Mouse (Mus musculus) skeletal muscle tissue, adult 2 months (tissue): ENCODE measurements around the gene Calm3.

Source experiments
- DNase-seq: peaks from one replicate; pipeline ENCODE4 v3.0.0-alpha.2; 2012; ENCODE audit warnings: low read depth, low spot score

The Calm3 gene

DNA sequence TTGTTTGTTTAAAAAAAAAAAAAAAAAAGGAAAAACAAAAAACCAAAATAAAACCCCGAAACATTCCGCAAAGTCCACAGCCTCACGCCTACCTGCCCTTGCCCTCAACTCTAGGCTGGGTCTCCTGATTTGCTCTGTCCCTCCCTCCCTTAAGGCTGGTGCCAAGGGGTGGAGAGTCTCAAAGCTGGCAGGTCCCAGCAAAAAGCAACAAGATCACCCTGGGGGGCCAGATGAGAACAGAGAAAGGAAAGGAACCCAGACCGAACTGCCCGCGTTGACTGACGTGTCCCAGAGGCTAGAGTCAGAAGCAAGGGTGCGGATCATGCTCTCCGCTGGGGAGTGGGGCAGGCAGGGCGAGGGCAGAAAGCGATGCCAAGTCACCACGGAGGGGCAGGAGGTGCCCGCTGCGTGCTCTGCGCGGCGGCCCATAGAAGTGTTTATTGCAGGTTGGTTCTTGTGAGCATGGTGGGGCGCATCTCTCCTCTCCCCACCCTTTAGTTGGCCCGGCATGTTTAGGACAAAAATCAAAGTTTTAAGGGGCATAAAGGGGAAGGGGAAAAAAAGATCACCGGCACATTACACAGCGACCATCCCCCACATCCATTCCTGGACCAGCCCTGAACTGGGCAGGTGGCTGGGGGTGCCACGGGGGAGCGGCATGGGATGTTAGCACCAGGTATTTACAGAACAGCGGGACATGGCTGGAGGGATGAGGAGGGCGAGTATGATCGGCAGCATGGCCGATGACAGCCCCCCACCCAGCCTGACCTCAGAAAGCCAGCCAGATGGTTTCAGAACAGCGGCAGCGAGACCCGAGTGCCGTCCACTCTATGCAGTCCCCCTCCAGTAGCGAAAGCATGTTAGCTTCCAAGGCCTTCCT lies 8.2 kb downstream of the Calm3 start:
- no peak for DNase-seq

DNA sequence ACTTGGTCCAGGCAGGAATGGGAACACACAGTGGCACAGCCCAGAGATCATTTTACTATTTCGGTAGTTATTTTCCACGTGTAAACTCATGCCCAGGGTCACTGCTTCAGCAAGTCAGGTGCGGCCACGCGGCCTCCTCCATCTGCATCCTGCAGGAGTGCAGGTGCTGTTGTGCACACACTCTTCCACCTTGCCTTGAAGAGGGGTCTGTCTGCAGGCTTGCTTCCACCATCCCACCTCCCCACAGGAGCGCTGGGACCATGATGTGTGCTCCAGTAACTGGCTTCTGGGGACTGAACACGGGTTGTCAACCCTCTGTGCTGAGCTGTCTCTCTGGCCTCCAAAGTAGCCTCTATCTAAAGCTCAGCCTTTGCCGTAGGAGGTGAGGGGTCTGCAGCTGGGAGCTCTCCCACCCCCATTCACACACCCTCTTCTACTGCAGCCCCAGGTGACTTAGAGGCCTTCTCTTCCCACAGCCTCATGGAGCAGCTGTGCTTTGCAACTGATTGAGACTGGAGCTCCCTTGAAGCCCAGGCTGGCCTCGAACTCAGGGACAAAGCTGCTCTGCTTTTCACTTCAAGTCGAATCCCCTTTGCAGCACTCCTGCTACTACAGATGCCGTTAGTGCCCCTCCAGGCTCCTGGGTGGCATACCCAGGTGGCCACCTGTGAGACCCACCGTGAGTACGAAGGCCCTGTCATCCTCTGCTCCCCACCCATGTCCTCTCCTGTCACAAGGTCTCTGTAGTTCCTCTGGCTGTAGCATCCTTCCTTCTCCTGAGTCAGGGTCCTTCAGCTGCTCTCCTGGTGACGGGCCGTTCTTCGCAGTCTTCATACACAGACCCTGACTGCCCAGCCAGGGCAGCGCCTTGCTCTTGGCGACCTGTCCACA lies 9.2 kb downstream of the Calm3 start:
- no peak for DNase-seq

DNA sequence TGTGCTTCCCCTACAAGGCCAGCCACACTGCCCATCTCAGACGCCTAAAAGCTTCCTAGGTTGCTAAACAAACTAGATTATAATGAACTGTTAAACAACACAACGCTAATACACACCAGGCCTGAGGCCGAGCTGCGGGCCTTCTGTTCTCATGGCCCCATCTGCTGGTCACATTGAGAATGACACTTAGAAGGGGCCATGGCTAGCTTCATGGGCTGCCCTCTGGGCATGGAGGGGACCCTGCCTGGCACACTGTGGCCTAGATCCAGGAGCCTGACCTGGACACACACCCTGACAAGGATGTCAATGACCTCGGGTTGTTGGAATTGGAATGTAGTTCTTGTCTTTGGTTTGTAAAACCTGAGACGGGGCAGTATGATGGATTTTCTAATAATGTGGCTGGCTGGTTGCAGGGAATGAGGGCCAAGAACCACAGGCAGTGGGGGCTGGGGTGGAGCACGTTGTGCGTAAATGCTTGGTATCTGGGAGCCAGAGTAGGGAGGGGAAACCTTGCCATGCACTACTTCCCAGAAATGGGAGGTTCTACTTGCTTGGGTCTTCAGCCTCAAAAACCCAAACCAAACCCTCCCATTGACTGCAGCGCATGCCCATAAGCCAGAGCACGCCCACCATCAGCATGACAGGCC lies 10.0 kb downstream of the Calm3 start:
- DNase-seq, result no peak

DNA sequence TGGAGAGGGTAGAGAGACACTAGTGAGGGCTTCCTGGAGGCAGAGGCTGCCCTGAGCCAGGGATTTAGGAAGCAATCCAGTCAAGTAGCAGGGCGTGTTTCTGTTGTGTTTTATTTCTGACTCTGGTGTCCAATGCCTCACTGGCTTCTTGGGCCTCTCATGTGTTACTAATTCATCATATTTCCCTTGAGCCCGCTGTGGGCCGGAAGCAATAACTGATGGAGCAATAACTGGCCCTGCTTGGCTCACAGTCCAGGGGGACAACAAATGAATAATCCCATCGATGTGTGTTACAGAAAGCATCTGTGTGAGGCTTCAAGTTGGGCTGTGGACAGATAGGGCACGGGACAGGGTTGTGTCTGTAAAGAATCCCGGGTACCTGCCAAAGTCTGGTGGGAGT lies 11.6 kb downstream of the Calm3 start:
- peak; percentile 78 for DNase-seq

DNA sequence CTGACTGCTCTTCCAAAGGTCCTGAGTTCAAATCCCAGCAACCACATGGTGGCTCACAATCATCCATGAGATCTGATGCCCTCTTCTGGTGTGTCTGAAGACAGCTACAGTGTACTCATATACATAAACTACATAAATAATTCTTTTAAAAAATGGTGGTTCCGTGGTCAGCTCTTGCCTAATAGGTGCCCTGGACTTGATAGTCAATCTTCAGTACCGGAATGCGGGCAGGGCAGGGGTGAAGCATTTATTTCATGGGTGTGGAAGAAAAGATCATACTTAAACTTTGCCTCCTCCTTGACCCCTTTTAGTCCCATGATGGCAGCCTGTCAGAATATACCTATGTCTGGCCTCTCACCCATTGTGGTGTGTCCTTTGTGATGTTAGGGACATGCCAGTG lies 12.0 kb downstream of the Calm3 start:
- no peak for DNase-seq

DNA sequence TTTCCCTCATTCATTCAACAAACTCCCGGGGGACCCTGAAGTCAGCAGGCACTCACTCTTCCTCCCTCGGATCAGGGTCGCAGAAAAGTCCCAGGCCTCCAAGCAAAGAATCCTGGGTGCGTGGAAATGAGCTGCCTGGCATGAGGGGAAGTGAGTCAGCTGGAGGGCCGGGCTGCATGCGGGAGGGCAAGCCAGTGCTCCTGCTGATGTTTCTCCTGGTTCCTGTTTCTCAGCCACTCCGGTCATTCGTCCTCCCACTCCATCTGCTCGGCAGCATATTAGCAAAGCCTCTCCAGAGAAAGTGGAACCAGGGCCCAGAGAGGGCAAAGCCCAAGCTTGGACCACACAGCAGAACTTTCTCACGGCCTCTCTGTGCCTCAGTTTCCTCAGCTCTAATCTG lies 14.0 kb downstream of the Calm3 start:
- DNase-seq, result no peak

DNA sequence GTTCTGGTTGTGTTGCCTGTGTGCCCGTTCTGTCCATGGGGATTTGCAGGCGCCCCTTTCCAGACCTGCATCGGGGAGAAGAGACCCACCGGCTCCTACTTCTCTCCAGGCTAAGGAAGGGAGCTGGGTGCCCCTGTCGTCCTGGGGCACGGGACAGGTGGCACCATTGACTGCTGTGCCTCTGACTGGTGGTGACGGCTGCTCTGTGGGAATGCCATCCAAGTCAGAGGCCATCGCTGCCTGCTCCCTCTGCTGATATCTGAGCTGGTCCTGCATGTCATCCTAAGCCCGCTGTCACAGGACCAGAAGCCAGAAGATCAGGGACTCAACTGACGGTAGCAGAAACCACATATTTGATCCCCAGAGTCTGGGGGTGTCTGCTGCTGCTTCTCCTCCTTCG lies 15.1 kb downstream of the Calm3 start:
- DNase-seq, result no peak

DNA sequence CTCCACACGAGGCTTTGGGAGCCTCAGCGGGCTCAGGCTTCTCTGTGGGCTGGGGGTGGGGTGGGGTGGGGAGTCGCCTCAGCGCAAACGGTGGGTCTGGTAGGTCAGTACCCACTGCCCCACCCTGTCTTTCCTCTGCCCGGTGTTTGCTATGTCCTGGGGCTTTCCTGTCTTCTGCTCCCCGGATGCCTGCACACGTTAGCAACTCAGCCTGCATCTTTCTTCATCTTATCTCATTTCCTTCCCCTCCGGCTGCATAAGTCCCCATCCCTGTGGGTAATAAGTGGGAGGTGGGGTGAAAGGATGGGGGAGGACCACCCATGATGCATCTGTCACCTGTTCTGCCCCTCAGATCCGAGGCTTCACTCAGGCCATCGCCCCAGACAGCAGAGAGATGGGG lies 15.5 kb downstream of the Calm3 start:
- DNase-seq, result no peak

DNA sequence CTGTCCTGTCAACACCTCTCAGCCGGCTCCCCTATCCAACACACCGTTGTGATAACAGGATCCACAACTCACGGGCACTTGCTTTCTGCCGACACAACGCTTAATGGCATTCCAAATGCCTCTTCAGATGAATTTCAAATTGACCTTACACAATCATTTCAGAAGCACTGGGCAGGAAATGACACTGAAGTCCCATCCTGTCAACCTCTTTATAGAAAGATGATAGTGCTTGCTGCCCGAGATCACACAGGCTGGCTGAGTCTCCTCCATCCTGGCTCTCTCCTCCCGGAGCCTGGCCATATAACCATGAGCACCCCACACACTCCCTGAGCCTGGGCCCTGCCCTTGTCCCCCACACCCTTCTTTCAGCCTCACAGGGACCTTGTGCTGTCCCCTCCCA lies 16.1 kb downstream of the Calm3 start:
- no peak for DNase-seq

DNA sequence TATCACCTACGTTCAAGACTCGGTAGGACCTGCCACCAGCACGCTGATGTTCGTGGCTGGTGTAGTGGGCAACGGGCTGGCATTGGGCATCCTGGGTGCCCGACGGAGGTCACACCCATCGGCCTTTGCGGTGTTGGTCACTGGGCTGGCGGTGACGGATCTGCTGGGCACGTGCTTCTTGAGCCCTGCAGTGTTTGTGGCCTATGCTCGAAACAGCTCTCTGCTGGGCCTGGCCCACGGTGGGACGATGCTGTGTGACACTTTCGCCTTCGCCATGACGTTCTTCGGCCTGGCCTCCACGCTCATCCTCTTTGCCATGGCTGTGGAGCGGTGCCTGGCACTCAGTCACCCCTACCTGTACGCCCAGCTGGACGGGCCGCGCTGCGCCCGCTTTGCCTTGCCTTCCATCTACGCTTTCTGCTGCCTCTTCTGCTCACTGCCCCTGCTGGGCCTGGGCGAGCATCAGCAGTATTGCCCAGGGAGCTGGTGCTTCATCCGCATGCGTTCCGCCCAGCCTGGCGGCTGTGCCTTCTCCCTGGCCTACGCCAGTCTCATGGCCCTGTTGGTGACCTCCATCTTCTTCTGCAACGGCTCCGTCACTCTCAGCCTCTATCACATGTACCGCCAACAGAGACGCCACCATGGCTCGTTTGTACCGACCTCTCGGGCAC lies 16.9 kb downstream of the Calm3 start:
- no peak for DNase-seq

DNA sequence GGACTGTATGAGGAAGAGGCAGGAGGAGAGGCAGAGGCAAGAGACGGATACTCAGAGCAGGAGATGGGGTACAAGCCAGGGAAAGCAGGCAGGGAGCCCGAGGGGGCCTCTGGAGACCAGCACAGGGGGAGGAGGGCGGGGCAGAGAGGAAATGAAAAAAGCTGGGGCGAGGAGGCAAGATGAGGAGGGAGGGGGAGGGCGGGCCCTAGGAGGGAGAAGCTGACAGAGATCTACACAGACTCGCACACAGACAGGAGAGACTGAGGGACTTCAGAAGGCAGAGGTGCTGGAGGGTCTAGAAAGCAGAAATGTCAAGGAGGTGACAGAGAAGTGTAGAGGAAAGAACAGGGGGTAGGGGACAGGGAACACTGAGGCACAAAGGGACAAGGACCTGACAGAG lies 17.6 kb downstream of the Calm3 start, which contains the start of gene Ptgir:
TSS of gene Ptgir (plus strand) at position 210 of the 400 bp plus-strand sequence.
- DNase-seq, result peak; percentile 75

DNA sequence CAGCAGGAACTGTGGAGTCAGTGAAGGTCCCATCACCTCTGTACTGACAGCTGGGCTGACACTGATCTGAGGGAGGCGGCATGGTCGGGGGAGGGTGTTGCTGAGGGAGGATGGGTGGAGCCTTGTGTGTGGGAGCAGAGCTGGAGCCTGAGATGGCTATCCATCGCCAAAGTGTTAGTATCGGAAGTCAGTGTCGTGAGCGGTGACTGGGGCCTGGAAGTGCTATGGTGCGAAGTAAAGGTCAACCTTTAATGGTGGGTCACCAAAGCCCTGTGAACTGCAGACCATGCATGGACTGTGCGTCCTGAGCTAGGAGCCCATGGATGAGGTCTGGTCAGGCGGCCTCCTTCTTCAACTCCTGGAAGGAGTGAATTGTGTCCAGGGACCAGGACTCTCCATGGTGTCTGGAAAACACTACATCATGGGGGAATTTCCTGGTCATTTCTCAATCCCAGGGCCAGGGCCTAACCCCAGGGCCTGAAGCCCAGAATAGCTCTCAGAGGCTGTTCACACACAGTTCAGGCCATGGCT lies 18.4 kb downstream of the Calm3 start:
- no peak for DNase-seq

DNA sequence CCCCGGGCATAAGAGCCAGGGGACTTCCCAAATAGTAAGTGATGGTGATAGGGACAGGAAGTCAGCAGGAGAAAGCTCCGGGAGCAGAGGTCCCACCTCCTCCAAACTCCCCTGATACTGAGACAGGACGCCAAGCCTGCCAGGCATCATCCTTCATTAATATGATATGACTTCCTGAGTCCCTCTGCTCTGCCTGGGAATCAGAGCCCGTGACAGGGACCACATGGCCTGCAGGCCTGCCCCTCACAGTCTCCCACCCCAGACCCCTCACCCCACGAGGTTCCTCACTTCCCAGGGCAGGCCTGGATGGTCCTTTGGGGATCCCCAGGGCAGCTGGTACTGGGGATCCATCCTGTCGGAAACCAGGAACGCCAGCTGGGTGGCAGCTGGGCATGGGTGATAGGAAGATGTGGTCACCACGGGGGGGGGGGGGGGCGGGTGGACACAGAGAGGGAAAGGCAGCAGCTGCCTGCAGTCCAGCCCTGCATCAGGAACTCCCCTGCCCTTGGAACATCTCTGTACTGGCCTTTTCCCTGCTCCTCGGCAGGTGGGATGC lies 19.7 kb downstream of the Calm3 start:
- no peak for DNase-seq

DNA sequence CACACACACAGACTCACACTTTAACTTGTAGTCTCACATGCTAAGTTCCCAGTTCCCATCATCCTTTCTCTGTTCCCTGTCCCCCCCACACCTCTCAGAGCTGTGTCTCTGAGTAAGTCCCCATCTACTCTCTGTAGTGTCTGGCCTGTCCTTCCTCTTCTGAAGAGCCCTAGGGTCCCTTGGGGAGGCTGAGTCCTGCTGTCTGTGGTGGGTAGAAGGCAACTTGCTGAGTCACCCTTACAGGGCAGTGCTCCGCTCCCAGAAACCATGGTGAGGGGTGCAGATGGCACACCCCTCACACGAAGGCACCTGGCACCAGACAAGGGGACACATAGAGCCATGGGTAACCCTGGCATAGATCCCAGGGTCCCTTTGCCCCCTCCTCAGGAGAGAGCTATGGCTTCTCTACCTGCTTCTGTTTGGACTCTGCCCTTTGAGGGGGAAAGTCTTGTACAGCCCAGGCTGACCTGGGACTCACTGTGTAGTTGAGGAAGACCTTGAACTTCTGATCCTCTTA lies 20.4 kb downstream of the Calm3 start:
- no peak for DNase-seq

DNA sequence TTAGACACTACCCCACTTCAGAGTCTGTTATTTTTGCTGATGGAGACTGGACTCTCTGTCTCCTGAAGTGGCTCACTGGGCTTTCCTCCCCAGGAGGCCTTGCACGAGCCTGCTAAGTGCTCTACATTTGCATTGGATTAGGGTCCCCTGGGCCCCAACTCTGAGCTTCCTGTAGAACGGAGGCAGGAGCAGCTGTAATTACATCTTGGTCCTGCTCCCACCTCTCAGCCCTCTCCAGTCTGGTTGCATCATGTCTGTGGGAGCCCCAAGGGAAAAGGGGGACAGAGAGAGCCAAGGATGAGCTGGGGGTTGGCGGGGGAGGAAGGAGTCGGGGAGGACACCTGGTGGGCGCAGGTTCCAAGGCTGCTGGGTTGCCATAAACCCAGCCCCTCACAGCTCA lies 23.4 kb downstream of the Calm3 start:
- no peak for DNase-seq

DNA sequence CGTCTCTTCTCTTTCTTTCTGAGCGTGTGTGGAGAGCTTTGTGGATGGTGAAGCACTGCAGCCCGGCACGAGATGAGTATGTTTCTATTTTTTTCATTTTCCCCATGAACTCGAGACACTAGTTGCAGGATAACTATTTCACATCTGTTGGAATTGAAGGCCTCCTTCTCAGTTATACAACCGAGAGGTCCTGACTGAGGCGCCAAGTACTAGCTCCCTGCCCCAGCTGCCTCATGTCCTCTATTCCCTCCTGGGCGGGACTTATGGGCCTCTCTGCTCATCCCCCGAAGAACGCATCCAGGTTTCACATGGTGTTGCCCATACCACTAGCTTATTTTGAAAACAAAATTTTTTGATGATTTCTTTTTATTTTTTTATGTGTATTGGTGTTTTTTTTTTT lies 28.4 kb downstream of the Calm3 start:
- DNase-seq, result no peak

DNA sequence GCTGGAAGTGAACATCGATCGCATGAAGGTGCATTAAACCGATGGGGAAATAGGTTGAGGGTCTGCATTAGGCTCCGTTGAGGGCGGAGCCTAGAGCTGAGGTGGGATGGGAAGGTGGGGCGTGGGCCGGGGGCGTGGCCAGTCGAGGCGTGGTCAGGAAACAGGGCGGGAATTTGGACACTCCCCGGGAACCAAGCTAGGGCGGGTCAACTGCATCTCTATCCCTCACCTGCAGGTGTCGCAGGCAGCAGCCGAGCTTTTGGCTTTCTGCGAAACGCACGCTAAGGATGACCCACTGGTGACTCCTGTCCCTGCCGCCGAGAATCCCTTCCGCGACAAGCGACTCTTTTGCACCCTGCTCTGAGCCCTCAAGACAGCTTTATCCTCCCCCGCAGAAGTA lies 28.9 kb downstream of the Calm3 start:
- DNase-seq, result peak; percentile 61

DNA sequence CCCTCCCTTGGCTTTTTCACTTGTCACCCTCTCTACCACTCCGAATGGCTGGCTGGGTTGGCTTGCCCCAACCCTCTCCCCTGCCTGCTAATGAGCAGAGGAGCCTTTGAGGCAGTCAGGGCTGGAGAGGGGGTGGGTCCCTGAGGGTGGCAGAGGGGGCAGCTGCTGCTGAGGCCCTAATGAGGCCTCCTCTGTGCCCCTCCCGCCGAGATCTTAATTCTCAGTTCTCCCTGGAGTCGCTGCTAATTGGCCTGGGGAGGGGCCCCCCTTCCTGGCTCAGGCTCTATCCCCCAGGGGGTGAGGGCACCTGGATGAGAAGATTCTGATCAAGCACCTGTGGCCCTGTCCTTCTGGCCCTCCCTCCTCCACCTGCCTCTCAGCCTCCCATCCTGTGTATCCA lies 29.6 kb downstream of the Calm3 start:
- no peak for DNase-seq

DNA sequence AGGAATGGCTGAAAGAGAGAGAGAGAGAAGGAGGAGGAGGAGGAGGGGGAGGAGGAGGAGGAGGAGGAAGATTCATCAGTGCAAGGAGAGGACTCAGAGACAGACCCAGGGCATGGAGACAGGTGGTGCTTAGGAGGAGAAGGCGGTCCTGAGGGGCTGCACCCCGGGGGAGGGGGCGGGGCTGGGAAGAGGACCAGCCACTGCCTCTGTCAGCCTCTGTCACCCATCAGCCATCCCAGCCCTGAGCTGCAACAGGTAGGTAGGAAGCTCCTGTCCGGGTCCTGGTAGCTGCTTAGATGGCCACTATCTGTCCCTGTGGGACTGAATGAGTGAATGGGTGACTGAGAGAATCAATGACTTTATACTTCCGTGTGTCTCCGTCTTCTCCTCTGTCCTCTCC lies 30.3 kb downstream of the Calm3 start:
- DNase-seq, result no peak

DNA sequence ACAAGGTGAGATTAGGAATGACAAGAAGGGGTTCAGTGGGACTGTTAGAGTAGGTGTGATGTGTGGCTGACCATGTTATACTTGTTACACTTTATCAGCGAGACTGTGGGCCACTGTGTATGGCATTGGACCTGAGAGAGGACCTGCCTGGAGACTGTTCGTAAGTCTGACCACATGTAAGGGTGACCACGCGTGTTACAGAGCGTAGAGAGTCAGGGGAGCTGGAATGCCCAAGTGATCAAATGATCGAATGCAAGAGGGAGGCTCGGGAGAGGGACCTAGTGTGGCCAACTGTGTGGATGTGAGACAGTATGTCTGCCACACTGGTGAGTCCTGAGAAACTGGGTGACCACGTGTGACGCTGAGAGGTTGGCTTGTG lies 31.6 kb downstream of the Calm3 start:
- no peak for DNase-seq
